Mouse (Mus musculus) common myeloid progenitor, adult 5-6 weeks (primary cell): ENCODE measurements around the gene Haus2. TPM values are rescaled to one million over a fixed set of nuclear protein-coding genes. Genes with fewer than 3 reads are reported as not detected.

Experiments used
- ATAC-seq: replicated peaks from 2 replicates; pipeline ENCODE4 v1.8.0; 2016; ENCODE audit warnings: low read depth, mild to moderate bottlenecking, moderate TSS enrichment, inconsistent platforms; ENCODE audit not compliant: poor library complexity, severe bottlenecking
- total RNA-seq: library from RNA; stranded (forward); fragments of 200-1000, 187-1606 nt; gene quantifications from 2 replicates; pipeline ENCODE4 v1.2.3, GENCODE M21; 2017

Haus2 gene
- total RNA-seq, 1 experiment from 2014 or later = 22.5 TPM

DNA sequence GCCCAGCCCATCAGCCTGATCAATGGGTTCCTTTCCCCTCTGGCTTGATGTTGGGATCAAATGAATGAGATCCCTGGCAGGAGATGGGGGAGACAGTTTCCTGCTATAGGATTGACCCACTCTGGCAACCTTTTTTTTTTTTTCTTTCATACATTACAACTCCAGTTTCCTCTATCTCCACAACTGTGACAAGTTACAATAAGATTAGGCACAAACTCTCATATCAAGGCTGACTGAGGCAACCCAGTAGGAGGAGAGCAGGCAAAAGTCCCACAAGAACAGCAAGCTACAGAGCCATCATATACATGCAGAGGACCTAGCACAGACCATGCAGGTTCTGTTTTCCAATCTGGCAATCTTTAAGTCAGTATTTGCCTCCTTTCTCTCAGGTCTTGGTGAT is 50.1 kb downstream of the Haus2 start:
- ATAC-seq = no peak

DNA sequence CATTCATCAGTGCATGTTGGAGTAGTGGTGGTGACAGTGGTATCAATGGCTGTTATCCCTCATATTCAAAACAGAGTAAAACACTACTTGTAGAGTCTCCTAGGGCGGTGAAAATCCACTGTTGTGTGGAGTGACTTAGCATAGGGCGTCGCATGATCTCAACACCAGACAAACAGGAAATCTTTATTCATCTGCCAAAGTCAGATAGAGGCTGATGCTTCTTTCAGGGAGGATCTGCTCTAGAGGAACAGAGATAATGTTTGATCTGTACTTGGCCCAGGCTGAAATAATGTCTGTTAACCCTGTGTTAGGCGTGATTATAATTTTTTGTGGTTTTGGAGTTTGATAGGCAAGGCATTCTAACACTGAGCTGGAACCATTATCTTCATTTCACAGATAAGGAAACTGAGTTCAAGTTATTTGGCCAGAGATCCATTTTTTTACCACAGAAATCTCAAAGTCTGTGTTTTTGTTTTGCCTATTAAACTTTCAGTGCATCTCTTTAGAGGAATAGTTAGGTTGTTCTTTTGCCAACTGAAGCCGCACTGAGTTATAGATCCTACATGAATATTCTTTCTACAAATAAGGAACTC is 51.4 kb downstream of the Haus2 start:
- ATAC-seq = peak; percentile 74

DNA sequence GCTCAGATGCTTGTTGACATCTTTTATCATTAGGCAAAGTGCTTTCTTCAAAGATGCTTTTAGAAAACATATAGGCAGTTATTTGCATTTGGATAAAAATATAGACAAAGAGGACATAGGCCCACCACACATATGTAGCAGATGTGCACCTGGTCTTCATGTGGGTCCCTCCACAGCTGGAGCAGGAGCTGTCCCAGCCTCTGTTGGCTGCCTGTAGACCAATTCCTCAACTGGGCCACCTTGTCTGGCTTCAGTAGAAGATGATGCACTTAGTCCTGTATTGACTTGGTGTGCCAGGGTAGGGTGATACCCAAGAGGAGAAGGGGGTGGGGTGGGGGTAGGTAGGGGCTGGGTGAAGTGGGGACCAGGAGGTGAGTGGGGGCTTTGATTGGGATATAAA is 53.6 kb downstream of the Haus2 start:
- no peak for ATAC-seq

DNA sequence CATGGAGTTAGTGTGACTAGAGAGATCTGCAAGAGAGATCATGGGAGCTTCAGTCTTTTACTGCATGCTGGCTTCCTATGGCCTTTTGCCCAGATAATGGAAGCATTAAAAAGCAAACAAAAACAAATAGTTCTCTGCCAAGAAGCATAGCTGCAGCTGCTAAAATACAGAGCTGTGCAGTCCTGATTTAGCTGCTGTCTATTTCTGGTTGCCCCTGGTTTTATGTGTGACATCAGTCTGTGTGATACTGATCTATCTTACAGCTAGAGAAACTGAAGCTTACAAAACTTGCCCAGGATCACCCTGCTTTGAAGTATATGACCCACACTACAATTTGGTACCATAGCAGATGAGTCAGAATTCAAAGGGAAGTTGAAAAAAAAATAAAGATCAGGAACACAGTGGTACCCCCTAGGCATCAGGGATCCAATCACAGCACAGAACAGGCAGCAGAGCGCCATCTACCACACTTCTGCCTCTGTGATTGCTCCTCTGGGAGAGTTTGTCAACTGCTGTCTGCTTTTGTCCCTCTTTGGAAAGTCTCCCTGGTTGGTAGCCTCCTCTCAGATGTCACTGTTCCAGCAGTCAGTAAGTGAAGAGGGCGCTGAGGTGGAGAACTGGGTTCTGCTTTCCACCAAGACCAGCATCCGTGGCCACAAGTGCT is 54.4 kb downstream of the Haus2 start:
- ATAC-seq = no peak

DNA sequence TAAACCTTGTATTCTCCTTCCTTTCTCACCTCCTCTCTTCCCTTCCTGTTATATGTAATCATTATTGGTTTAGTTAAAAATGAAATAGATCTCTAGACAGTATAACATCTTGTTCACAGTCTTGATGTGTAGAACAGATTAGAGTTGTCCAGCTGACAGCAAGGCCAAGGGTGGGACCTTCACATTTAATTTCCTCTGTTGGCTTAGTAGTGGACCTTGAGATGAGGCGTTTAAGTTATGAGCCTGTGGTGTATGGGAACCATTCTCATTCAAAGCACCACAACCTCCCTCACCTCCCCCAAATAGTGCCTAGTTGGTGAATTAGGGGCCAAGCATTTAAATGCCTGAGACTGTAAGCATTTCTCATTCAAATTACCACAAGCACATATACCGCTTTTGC is 58.3 kb downstream of the Haus2 start:
- no peak; the same call in 1 of the 2 replicates for ATAC-seq

DNA sequence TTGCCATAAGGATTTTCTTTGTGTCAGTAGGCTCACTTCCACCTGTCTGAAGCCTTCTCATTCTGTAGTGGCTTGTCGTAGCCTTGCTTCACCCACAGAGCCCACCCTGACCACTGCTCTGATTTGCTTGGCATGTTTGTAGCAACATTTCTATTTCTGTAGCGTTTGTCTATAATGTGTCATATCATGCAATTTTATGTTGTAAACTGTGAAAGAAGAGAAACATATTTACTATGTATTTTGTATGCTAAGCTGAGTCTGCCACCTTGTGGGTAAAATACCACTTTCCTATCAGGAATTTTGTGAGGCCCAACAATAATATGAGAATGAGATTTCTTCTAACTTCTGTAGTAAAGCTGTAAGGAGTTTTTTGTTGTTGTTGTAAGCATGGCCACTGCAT is 61.1 kb downstream of the Haus2 start:
- ATAC-seq = 0 out of 2 replicates have a peak, but pooled peaks have one; percentile 39

Other genes with a start within 250 kb of the Haus2 start
- 20.6 and 21.9 TPM in 2 replicates for gene Ganc, start 205.5 kb upstream of the Haus2 start, total RNA-seq
- gene Tmem87a, start 205.3 kb upstream of the Haus2 start, total RNA-seq = 49.7 and 63.7 TPM in 2 replicates
- gene Capn3, start 153.4 kb upstream of the Haus2 start, total RNA-seq = 1.2 and 1.7 TPM in 2 replicates
- gene Zfp106, start 45.5 kb upstream of the Haus2 start, total RNA-seq = 81.8 and 174 TPM in 2 replicates
- gene Snap23, start 41.7 kb upstream of the Haus2 start, total RNA-seq = 65.1 and 76.5 TPM in 2 replicates
- 15.0 and 22.8 TPM in 2 replicates for gene Lrrc57, start 137 bp downstream of the Haus2 start, total RNA-seq
- 1.6 and 2.5 TPM in 2 replicates for gene Stard9, start 19.7 kb downstream of the Haus2 start, total RNA-seq
- 17.3 and 25.6 TPM in 2 replicates for gene Cdan1, start 240.7 kb downstream of the Haus2 start, total RNA-seq
- gene Ttbk2, start 241.2 kb downstream of the Haus2 start, total RNA-seq = 5.5 and 6.4 TPM in 2 replicates